8 mouse cellular contexts compared by ENCODE assay signal in the genomic region with DNA sequence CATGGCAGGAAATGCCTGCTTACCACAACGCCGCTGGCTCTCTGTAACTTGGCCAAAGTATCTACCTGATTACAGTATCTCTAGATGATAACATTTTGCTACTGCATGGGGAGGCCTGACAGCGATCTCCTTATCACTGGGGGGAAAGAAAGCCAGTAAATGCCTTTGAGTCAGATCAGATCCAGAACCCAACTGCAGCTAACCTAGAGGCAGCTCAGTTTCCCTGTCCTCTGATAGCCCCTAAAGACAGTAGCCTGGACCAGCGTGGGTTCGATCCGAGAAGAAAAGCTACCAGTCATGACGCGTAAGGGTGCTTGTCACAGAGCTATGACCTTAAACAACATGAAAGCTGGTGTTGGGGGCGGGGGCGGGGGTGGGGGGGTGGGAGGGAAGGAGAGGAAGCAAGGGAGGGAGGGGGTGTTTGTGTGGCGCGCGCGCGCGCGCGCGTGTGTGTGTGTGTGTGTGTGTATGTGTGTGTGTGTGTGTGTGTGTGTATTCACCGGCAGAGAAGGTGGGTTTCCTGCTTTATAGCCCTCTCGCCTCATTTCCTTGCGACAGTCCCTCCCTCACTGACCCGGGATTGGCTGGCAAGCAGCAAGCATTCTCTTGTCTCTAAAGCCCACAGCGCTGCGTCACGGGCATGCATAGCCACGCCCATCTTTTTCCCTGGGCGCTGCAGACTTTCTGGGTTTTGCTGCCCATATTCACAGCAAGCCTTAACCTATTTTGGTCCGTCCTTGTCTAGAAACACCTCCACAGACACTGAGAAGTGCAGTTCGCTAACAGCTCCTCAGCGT. TPM values are rescaled to one million over a fixed set of nuclear protein-coding genes. Genes with fewer than 3 reads are reported as not detected.
DNase-seq lines count a peak whose midpoint lies in the region; ATAC-seq lines count a peak whose summit lies in the region.

No protein-coding gene starts in this region.

- peak overlapping the region; percentile 56 for H3K4me3 ChIP-seq in forebrain, embryonic 10.5 days
- peak overlapping the region; percentile 51 for H3K4me3 ChIP-seq in heart, embryonic 15.5 days
- peak overlapping the region; percentile 65 for H3K4me3 ChIP-seq in liver, embryonic 12.5 days
- peak overlapping the region; percentile 51 for H3K4me3 ChIP-seq in stomach, embryonic 16.5 days (replicated peaks; ENCODE audit: low read length)

- peak; percentile 96 for DNase-seq in CD4-positive, CD25-positive, alpha-beta regulatory T cell, adult 2 months (ENCODE audit: low read depth, low spot score)
- peak; percentile 79 for DNase-seq in c-Kit-positive CD71-negative TER-119-negative erythroid progenitor cells, embryonic 14.5 days (ENCODE audit: low read depth)
- DNase-seq in forebrain, embryonic 10.5 days (ENCODE audit: extremely low spot score, low spot score), result peak; percentile 88
- DNase-seq in kidney, postnatal 14 days, result peak; percentile 92
- peak; percentile 82 to 84 for DNase-seq in natural killer cell, adult 2 months (ENCODE audit: low spot score in 2 of 2)

- H3K4me1 ChIP-seq in forebrain, embryonic 10.5 days, result peaks cover 13% of the 10 kb centered on the region
- peaks cover 6% of the 10 kb centered on the region for H3K4me1 ChIP-seq in heart, embryonic 15.5 days (replicated peaks)
- H3K4me1 ChIP-seq in liver, embryonic 12.5 days, result peaks cover 34% of the 10 kb centered on the region
- peaks cover 6% of the 10 kb centered on the region; the same call in 1 of the 2 replicates for H3K4me1 ChIP-seq in stomach, embryonic 16.5 days (ENCODE audit: control insufficient read depth, insufficient read depth, low read length)

- H3K4me2 ChIP-seq in heart, embryonic 15.5 days, result peak overlapping the region; percentile 73
- H3K4me2 ChIP-seq in liver, embryonic 12.5 days, result peak overlapping the region; percentile 79
- H3K4me2 ChIP-seq in stomach, embryonic 16.5 days (ENCODE audit: low read depth, low read length), result peak overlapping the region; percentile 70

- H3K27me3 ChIP-seq in forebrain, embryonic 10.5 days (ENCODE audit: poor library complexity, severe bottlenecking), result no peaks in the 10 kb centered on the region
- H3K27me3 ChIP-seq in heart, embryonic 15.5 days, result no peaks in the 10 kb centered on the region
- H3K27me3 ChIP-seq in liver, embryonic 12.5 days (replicated peaks), result no peaks in the 10 kb centered on the region
- no peaks in the 10 kb centered on the region for H3K27me3 ChIP-seq in stomach, embryonic 16.5 days (ENCODE audit: control insufficient read depth, insufficient read depth, low read length)

- H3K27ac ChIP-seq in forebrain, embryonic 10.5 days, result peak overlapping the region; percentile 83
- peak overlapping the region; percentile 80 for H3K27ac ChIP-seq in heart, embryonic 15.5 days
- H3K27ac ChIP-seq in liver, embryonic 12.5 days, result peak overlapping the region; percentile 87
- peak overlapping the region; percentile 85 for H3K27ac ChIP-seq in stomach, embryonic 16.5 days (ENCODE audit: low read length)

- H3K9me3 ChIP-seq in forebrain, embryonic 10.5 days, result no peaks in the 10 kb centered on the region
- H3K9me3 ChIP-seq in heart, embryonic 15.5 days (replicated peaks), result no peaks in the 10 kb centered on the region
- H3K9me3 ChIP-seq in liver, embryonic 12.5 days (replicated peaks), result no peaks in the 10 kb centered on the region
- H3K9me3 ChIP-seq in stomach, embryonic 16.5 days (replicated peaks; ENCODE audit: control insufficient read depth, low read length), result no peaks in the 10 kb centered on the region

- H3K36me3 ChIP-seq in forebrain, embryonic 10.5 days (replicated peaks), result no peaks in the 10 kb centered on the region
- no peaks in the 10 kb centered on the region for H3K36me3 ChIP-seq in heart, embryonic 15.5 days
- no peaks in the 10 kb centered on the region for H3K36me3 ChIP-seq in liver, embryonic 12.5 days
- no peaks in the 10 kb centered on the region for H3K36me3 ChIP-seq in stomach, embryonic 16.5 days (ENCODE audit: control insufficient read depth, insufficient read depth, low read length)

- H3K9ac ChIP-seq in heart, embryonic 15.5 days, result peak overlapping the region; percentile 58
- H3K9ac ChIP-seq in liver, embryonic 12.5 days, result peak overlapping the region; percentile 74
- peak overlapping the region; percentile 70 for H3K9ac ChIP-seq in stomach, embryonic 16.5 days (ENCODE audit: low read length)

- peak; percentile 98 for ATAC-seq in heart, embryonic 15.5 days (replicated peaks; ENCODE audit: insufficient number of reproducible peaks, insufficient read depth, low FRiP score, low read depth)
- peak; percentile 92 for ATAC-seq in liver, embryonic 12.5 days
- peak; percentile 95 for ATAC-seq in stomach, embryonic 16.5 days (ENCODE audit: insufficient read depth, low FRiP score)

- 10% methylated on average over 22 of the region's 31 CpGs for WGBS in forebrain, embryonic 10.5 days
- WGBS in heart, embryonic 15.5 days, result under 1% methylated on average over 20 of the region's 31 CpGs
- WGBS in liver, embryonic 12.5 days (ENCODE audit: insufficient replicate concordance), result under 1% methylated on average over 28 of the region's 31 CpGs
- 2% methylated on average over 21 of the region's 31 CpGs for WGBS in stomach, embryonic 16.5 days

RNA-seq across cellular contexts. Expression of gene Slc11a2, which starts 18.5 kb away (rescaled TPM):
- polyA plus RNA-seq in forebrain, embryonic 10.5 days (2016; fragmentation: Nextera tagmentation; extraction: Ambion mirVana), result 29.2 and 29.4 TPM in 2 replicates
- 11.6 and 14.9 TPM in 2 replicates for polyA plus RNA-seq in heart, embryonic 15.5 days (2015; fragmentation: Nextera tagmentation; extraction: Ambion mirVana)
- polyA plus RNA-seq in liver, embryonic 12.5 days (2016; fragmentation: Nextera tagmentation; extraction: Ambion mirVana), result 56.5 and 59.7 TPM in 2 replicates
- polyA plus RNA-seq in stomach, embryonic 16.5 days (2015; fragmentation: Nextera tagmentation; extraction: Ambion mirVana), result 27.0 and 28.3 TPM in 2 replicates

RNA-seq across cellular contexts. Expression of gene Gm5475, which starts 21.4 kb away (rescaled TPM):
- polyA plus RNA-seq in forebrain, embryonic 10.5 days (2016; fragmentation: Nextera tagmentation; extraction: Ambion mirVana), result 0.05 TPM in 1 of 2 replicates, not detected in the other
- 0.09 TPM in 1 of 2 replicates, not detected in the other for polyA plus RNA-seq in heart, embryonic 15.5 days (2015; fragmentation: Nextera tagmentation; extraction: Ambion mirVana)
- polyA plus RNA-seq in liver, embryonic 12.5 days (2016; fragmentation: Nextera tagmentation; extraction: Ambion mirVana), result 0.06 and 0.08 TPM in 2 replicates
- polyA plus RNA-seq in stomach, embryonic 16.5 days (2015; fragmentation: Nextera tagmentation; extraction: Ambion mirVana), result 0.13 TPM in 1 of 2 replicates, not detected in the other

RNA-seq across cellular contexts. Expression of gene Letmd1, which starts 25.5 kb away (rescaled TPM):
- polyA plus RNA-seq in forebrain, embryonic 10.5 days (2016; fragmentation: Nextera tagmentation; extraction: Ambion mirVana), result 39.5 and 41.3 TPM in 2 replicates
- 11.6 and 16.4 TPM in 2 replicates for polyA plus RNA-seq in heart, embryonic 15.5 days (2015; fragmentation: Nextera tagmentation; extraction: Ambion mirVana)
- 18.5 and 20.0 TPM in 2 replicates for polyA plus RNA-seq in liver, embryonic 12.5 days (2016; fragmentation: Nextera tagmentation; extraction: Ambion mirVana)
- 25.8 and 26.7 TPM in 2 replicates for polyA plus RNA-seq in stomach, embryonic 16.5 days (2015; fragmentation: Nextera tagmentation; extraction: Ambion mirVana)

RNA-seq across cellular contexts. Expression of gene Csrnp2, which starts 52.0 kb away (rescaled TPM):
- polyA plus RNA-seq in forebrain, embryonic 10.5 days (2016; fragmentation: Nextera tagmentation; extraction: Ambion mirVana), result 17.0 and 17.2 TPM in 2 replicates
- polyA plus RNA-seq in heart, embryonic 15.5 days (2015; fragmentation: Nextera tagmentation; extraction: Ambion mirVana), result 6.8 and 8.2 TPM in 2 replicates
- polyA plus RNA-seq in liver, embryonic 12.5 days (2016; fragmentation: Nextera tagmentation; extraction: Ambion mirVana), result 2.8 and 3.0 TPM in 2 replicates
- 6.7 and 7.3 TPM in 2 replicates for polyA plus RNA-seq in stomach, embryonic 16.5 days (2015; fragmentation: Nextera tagmentation; extraction: Ambion mirVana)

Comparison
In these comparisons a context has a peak if more than half of its experiments do, and no peak if none do; other contexts are left out.
1. Peak in every context shown above with its lines: DNase-seq, ATAC-seq, H3K4me3 ChIP-seq and H3K27ac ChIP-seq.